Mouse (Mus musculus) spleen, adult 2 months (tissue): ENCODE measurements at regions not wholly inside any gene's neighbourhood (a gene's known extent, or its start where the extent isn't known, plus 50 kb on each side); places are given as distances from the start of the nearest gene placed in this dataset.

Experiments used
- DNase-seq, 2 experiments: peaks; one replicate each; pipeline versions ENCODE4 v3.0.0 to v3.0.0-alpha.2; 2012 to 2021; ENCODE audit warnings: low spot score in 2 of 2, low read depth in 1 of 2
- H3K27ac ChIP-seq: fragments of 200-500 bp; 2 replicates; pipeline ENCODE4 v1.5.1; 2012; ENCODE audit warnings: low read length, inconsistent platforms; ENCODE audit not compliant: insufficient read depth
- H3K27me3 ChIP-seq: fragments of 200-500 bp; 2 replicates; pipeline ENCODE4 v1.6.1; 2012; ENCODE audit warnings: mild to moderate bottlenecking, moderate library complexity, low read length, inconsistent platforms; ENCODE audit not compliant: control insufficient read depth, insufficient read depth
- H3K36me3 ChIP-seq: fragments of 200-500 bp; 2 replicates; pipeline ENCODE4 v1.6.1; 2012; ENCODE audit warnings: mild to moderate bottlenecking, low read length, inconsistent platforms; ENCODE audit not compliant: control insufficient read depth, insufficient read depth
- H3K4me1 ChIP-seq: fragments of 200-500 bp; 2 replicates; pipeline ENCODE4 v1.6.1; 2011; ENCODE audit warnings: inconsistent platforms; ENCODE audit not compliant: control insufficient read depth, insufficient read depth, insufficient read length
- H3K4me3 ChIP-seq: fragments of 200-500 bp; 2 replicates; pipeline ENCODE4 v1.5.1; 2011; ENCODE audit warnings: mild to moderate bottlenecking, inconsistent platforms; ENCODE audit not compliant: insufficient read depth, insufficient read length; ENCODE audit errors: extremely low read depth
- CTCF ChIP-seq: fragments of 200-500 bp; IDR thresholded peaks from 2 replicates; pipeline ENCODE4 v1.5.1; 2011; ENCODE audit warnings: mild to moderate bottlenecking, inconsistent platforms; ENCODE audit not compliant: insufficient read depth, insufficient read length, insufficient replicate concordance; ENCODE audit errors: extremely low read depth
- POLR2A ChIP-seq: fragments of 200-500 bp; IDR thresholded peaks from 2 replicates; pipeline ENCODE4 v1.6.1; 2011; ENCODE audit warnings: low read depth, low read length, inconsistent platforms
- WGBS: fragments of 180-500 bp; shearing (Covaris S2); methylation state at CpG from one replicate; pipeline ENCODE4 v1.1.7; 2018; 5-methylcytosine and 5-hydroxymethylcytosine counted together

DNA sequence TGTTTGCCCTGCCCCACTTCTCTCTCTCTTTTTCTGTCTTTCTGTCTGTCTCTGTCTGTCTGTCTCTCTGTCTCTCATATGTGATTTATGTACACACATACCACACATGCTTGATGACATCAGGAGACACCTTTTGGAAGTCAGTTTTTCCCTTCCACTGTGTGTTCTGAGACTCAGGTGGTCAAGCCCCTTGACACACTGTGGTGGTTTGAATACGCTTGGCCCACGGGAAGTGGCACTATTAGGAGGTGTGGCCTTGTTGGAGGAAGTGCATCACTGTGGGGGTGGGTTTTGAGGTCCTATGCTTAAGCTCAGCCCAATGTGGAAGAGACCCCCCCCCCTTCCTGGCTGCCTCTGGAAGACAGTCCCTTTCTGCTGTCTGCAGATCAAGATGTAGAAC lies 66.1 kb upstream of the Prickle1 start:
- WGBS, result 90% methylated on average over 2 of the region's 2 CpGs
- no peaks in the 10 kb centered on the region for H3K36me3 ChIP-seq

GRCm38 (mm10) chr15:93660952-93661648 lies 65.4 kb upstream of the Prickle1 start:
- H3K4me1 ChIP-seq, result no peaks in the 10 kb centered on the region
- DNase-seq, result no peak
- WGBS, result 88% methylated on average over 14 of the region's 14 CpGs
- no peak overlapping the region for H3K27ac ChIP-seq
- H3K27me3 ChIP-seq, result no peaks in the 10 kb centered on the region
- no peak for TF ChIP-seq POLR2A
- H3K4me3 ChIP-seq, result no peak overlapping the region
- no peaks in the 10 kb centered on the region for H3K36me3 ChIP-seq

More for the DNA sequence above, 66.1 kb upstream of the Prickle1 start:
- no peaks in the 10 kb centered on the region for H3K4me1 ChIP-seq
- TF ChIP-seq CTCF (no peak), POLR2A (no peak)
- no peak overlapping the region for H3K4me3 ChIP-seq
- no peak overlapping the region for H3K27ac ChIP-seq
- DNase-seq, result no peak
- H3K27me3 ChIP-seq, result no peaks in the 10 kb centered on the region

DNA sequence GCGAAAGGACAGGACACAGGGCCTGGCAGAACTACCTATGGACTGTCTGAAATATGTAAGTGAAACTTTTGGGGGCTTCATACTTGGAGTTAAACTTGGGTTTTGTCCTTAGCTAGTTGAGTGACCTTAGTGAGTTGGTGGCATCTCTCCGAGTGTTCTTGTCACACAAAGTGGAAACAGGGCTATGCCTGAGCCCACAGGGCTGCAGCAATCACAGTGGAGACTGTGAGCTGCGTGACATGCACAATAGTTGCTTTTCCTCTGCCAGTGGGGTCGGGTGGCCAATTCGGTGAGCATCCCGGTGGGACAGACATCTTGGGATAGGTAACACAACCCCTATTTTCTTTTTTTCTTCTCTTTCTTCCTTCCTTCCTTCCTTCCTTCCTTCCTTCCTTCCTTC lies 61.5 kb upstream of the Prickle1 start:
- H3K4me3 ChIP-seq, result no peak overlapping the region
- no peaks in the 10 kb centered on the region for H3K27me3 ChIP-seq
- no peaks in the 10 kb centered on the region for H3K36me3 ChIP-seq
- TF ChIP-seq CTCF, result no peak
- no peak for TF ChIP-seq POLR2A
- 86% methylated on average over 6 of the region's 6 CpGs for WGBS
- H3K27ac ChIP-seq, result no peak overlapping the region
- no peaks in the 10 kb centered on the region for H3K4me1 ChIP-seq
- no peak for DNase-seq

GRCm38 (mm10) chr15:93656713-93657112 lies 61.0 kb upstream of the Prickle1 start:
- no peak for TF ChIP-seq CTCF
- TF ChIP-seq POLR2A, result no peak
- no peak for DNase-seq
- no peak overlapping the region for H3K27ac ChIP-seq
- H3K27me3 ChIP-seq, result no peaks in the 10 kb centered on the region
- H3K36me3 ChIP-seq, result no peaks in the 10 kb centered on the region
- no peaks in the 10 kb centered on the region for H3K4me1 ChIP-seq
- whole genome bisulfite sequencing, result 65% methylated on average over 6 of the region's 6 CpGs
- H3K4me3 ChIP-seq, result no peak overlapping the region

GRCm38 (mm10) chr15:93655743-93656142 lies 60.1 kb upstream of the Prickle1 start:
- WGBS, result 90% methylated on average over 6 of the region's 6 CpGs
- no peaks in the 10 kb centered on the region for H3K4me1 ChIP-seq
- H3K27me3 ChIP-seq, result no peaks in the 10 kb centered on the region
- no peak overlapping the region for H3K4me3 ChIP-seq
- H3K36me3 ChIP-seq, result no peaks in the 10 kb centered on the region
- no peak for TF ChIP-seq CTCF
- no peak for TF ChIP-seq POLR2A
- H3K27ac ChIP-seq, result no peak overlapping the region
- DNase-seq, result no peak

- Histone ChIP-seq H3K27ac (no peak overlapping the region), H3K36me3 (no peaks in the 10 kb centered on the region), H3K4me3 (no peak overlapping the region), H3K4me1 (no peaks in the 10 kb centered on the region), H3K27me3 (no peaks in the 10 kb centered on the region)
- DNase-seq, result no peak
- 96% methylated on average over 6 of the region's 6 CpGs for WGBS
- TF ChIP-seq CTCF (no peak), POLR2A (no peak)
These were observed 59.6 kb upstream of the Prickle1 start for GRCm38 (mm10) chr15:93655243-93655642.

- H3K27me3 ChIP-seq, result no peaks in the 10 kb centered on the region
- no peak for DNase-seq
- H3K4me1 ChIP-seq, result no peaks in the 10 kb centered on the region
- H3K27ac ChIP-seq, result no peak overlapping the region
- no peak for TF ChIP-seq CTCF
- no peaks in the 10 kb centered on the region for H3K36me3 ChIP-seq
- H3K4me3 ChIP-seq, result no peak overlapping the region
- 90% methylated on average over 1 of the region's 1 CpGs for WGBS
These were observed 57.7 kb upstream of the Prickle1 start for GRCm38 (mm10) chr15:93653378-93653777.
